20 mouse cellular contexts compared by ENCODE assay signal in the genomic region with DNA sequence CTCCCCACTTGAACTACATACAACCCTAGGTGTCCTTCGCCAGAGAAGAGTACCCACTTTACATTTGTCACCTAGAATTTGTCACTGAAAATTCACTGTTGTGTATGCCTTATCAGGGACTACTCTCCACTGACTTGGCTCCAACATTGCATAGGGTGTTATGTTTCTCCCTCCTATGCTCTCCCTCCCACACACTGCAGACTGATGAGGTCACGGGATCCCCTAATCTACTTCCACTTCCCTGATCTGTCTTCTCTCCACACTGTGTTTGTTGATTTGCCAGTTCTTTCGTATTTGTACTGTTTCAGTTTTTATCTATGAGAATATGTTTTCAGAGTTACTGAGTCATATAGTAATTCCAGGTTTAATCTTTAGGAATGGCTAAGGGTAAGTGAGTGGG.
DNase-seq lines count a peak whose midpoint lies in the region; ATAC-seq and TF ChIP-seq lines count a peak whose summit lies in the region.
"Had no signal": no experiment of that assay in that cellular context is flagged by ENCODE, and none has a peak within 500 bp of the region (broad histone marks: within the 10 kb centered on the region; RNA-seq: fewer than 3 reads in every experiment).

No protein-coding gene starts in this region.

- H3K27ac ChIP-seq in kidney, embryonic 15.5 days = no peak overlapping the region
- H3K27ac ChIP-seq in bone marrow macrophage, adult 2 months (ENCODE audit: insufficient read depth, low read depth, low read length) = no peak overlapping the region
- H3K27ac ChIP-seq in heart, postnatal 0 days (ENCODE audit: low read depth) = no peak overlapping the region
- H3K27ac ChIP-seq: forebrain, embryonic 13.5 days; hindbrain, embryonic 12.5 days; intestine, embryonic 15.5 days; layer of hippocampus, adult 2 months; liver, embryonic 13.5 days; midbrain, embryonic 12.5 days; neural tube, embryonic 13.5 days had no signal

- no peaks in the 10 kb centered on the region for H3K27me3 ChIP-seq in kidney, embryonic 15.5 days
- no peaks in the 10 kb centered on the region for H3K27me3 ChIP-seq in heart, postnatal 0 days (ENCODE audit: control insufficient read depth, insufficient read depth, low read length)
- H3K27me3 ChIP-seq: forebrain, embryonic 13.5 days; hindbrain, embryonic 12.5 days; intestine, embryonic 15.5 days; liver, embryonic 13.5 days; midbrain, embryonic 12.5 days; neural tube, embryonic 13.5 days had no signal

- TF ChIP-seq EP300 in heart, postnatal 0 days (IDR thresholded peaks at IDR 0.05; ENCODE audit: low read depth) = no peak

- TF ChIP-seq POLR2A in bone marrow macrophage, adult 2 months (IDR thresholded peaks at IDR 0.05; ENCODE audit: borderline replicate concordance, low read depth, low read length) = no peak

- H3K4me1 ChIP-seq in kidney, embryonic 15.5 days = no peaks in the 10 kb centered on the region
- H3K4me1 ChIP-seq in bone marrow macrophage, adult 2 months (ENCODE audit: control insufficient read depth, insufficient read depth, low read length) = peaks cover 5% of the 10 kb centered on the region
- H3K4me1 ChIP-seq in heart, postnatal 0 days (ENCODE audit: control insufficient read depth, insufficient read depth) = no peaks in the 10 kb centered on the region
- H3K4me1 ChIP-seq: forebrain, embryonic 13.5 days; hindbrain, embryonic 12.5 days; intestine, embryonic 15.5 days; liver, embryonic 13.5 days; midbrain, embryonic 12.5 days; neural tube, embryonic 13.5 days had no signal

- 51% methylated on average over 3 of the region's 3 CpGs for WGBS in kidney, embryonic 15.5 days
- WGBS in heart, postnatal 0 days = 7% methylated on average over 3 of the region's 3 CpGs

- no peaks in the 10 kb centered on the region for H3K36me3 ChIP-seq in kidney, embryonic 15.5 days
- no peaks in the 10 kb centered on the region for H3K36me3 ChIP-seq in heart, postnatal 0 days (replicated peaks; ENCODE audit: control insufficient read depth, insufficient read depth, low read length)
- H3K36me3 ChIP-seq: G1E; hindbrain, embryonic 12.5 days; intestine, embryonic 15.5 days; liver, embryonic 13.5 days; midbrain, embryonic 12.5 days; neural tube, embryonic 13.5 days had no signal

- TF ChIP-seq CTCF in bone marrow macrophage, adult 2 months (IDR thresholded peaks at IDR 0.05; ENCODE audit: low read depth, low read length) = no peak
- no peak for TF ChIP-seq CTCF in heart, postnatal 0 days (IDR thresholded peaks at IDR 0.05; ENCODE audit: low read depth)

- no peak overlapping the region for H3K4me2 ChIP-seq in kidney, embryonic 15.5 days
- H3K4me2 ChIP-seq in heart, postnatal 0 days (ENCODE audit: low read depth, low read length) = peak overlapping the region; percentile 21; the same call in 1 of the 2 replicates
- H3K4me2 ChIP-seq: forebrain, embryonic 13.5 days; hindbrain, embryonic 12.5 days; intestine, embryonic 15.5 days; liver, embryonic 13.5 days; midbrain, embryonic 12.5 days; neural tube, embryonic 13.5 days had no signal

- DNase-seq in kidney, adult 11 months = no peak
- DNase-seq in A20 (ENCODE audit: low read depth, low spot score) = peak; percentile 2
- DNase-seq in heart, postnatal 0 days (ENCODE audit: low spot score) = peak; percentile 86
- no peak for DNase-seq in ovary, postnatal 36 days (ENCODE audit: low spot score)
- no peak for DNase-seq in cerebellum, postnatal 14 days
- DNase-seq: cerebellum, postnatal 25 days; gastrocnemius, postnatal 25 days; kidney, postnatal 10 days; liver, embryonic 13.5 days; lung, postnatal 14 days; thymus, adult 18-20 months had no signal

- no peaks in the 10 kb centered on the region for H3K9me3 ChIP-seq in kidney, embryonic 15.5 days (replicated peaks)
- no peaks in the 10 kb centered on the region for H3K9me3 ChIP-seq in heart, postnatal 0 days (replicated peaks; ENCODE audit: control insufficient read depth, low read length)
- H3K9me3 ChIP-seq: forebrain, embryonic 13.5 days; G1E; hindbrain, embryonic 12.5 days; intestine, embryonic 15.5 days; liver, embryonic 13.5 days; midbrain, embryonic 12.5 days; neural tube, embryonic 13.5 days had no signal

- peak; percentile 40; the same call in 1 of the 2 replicates for ATAC-seq in kidney, embryonic 15.5 days (replicated peaks; ENCODE audit: low FRiP score)
- ATAC-seq in heart, postnatal 0 days (ENCODE audit: insufficient read depth, low read depth) = peak; percentile 91
- ATAC-seq: forebrain, embryonic 13.5 days; intestine, embryonic 15.5 days had no signal

- no peak overlapping the region for H3K4me3 ChIP-seq in kidney, embryonic 15.5 days (replicated peaks)
- H3K4me3 ChIP-seq in bone marrow macrophage, adult 2 months (ENCODE audit: insufficient read depth, low read length) = 0 out of 2 replicates have a peak overlapping the region, but pooled peaks have one; percentile 6
- no peak overlapping the region for H3K4me3 ChIP-seq in heart, postnatal 0 days (ENCODE audit: low read depth, low read length)
- H3K4me3 ChIP-seq: forebrain, embryonic 13.5 days; hindbrain, embryonic 12.5 days; intestine, embryonic 15.5 days; layer of hippocampus, adult 2 months; liver, embryonic 13.5 days; midbrain, embryonic 12.5 days; neural tube, embryonic 13.5 days had no signal

- H3K9ac ChIP-seq in kidney, embryonic 15.5 days = no peak overlapping the region
- no peak overlapping the region for H3K9ac ChIP-seq in heart, postnatal 0 days (replicated peaks; ENCODE audit: low read depth, low read length)
- H3K9ac ChIP-seq: forebrain, embryonic 13.5 days; hindbrain, embryonic 12.5 days; intestine, embryonic 15.5 days; liver, embryonic 13.5 days; midbrain, embryonic 12.5 days; neural tube, embryonic 13.5 days had no signal

Comparison
In these comparisons a context has a peak if more than half of its experiments do, and no peak if none do; other contexts are left out.
1. DNase-seq: peak in A20 (single experiment) and heart, postnatal 0 days (single experiment); none in kidney, adult 11 months (single experiment), ovary, postnatal 36 days (single experiment) and cerebellum, postnatal 14 days (0 of 2).